Mouse (Mus musculus) ovary, postnatal 14 days (tissue): ENCODE data around the gene Rps6kl1.

Source experiments
- DNase-seq: peaks from one replicate; pipeline ENCODE4 v3.0.0; 2022; ENCODE audit warnings: low spot score

Rps6kl1 gene

GRCm38 (mm10) chr12:85141096-85141495, 10.0 kb downstream of the Rps6kl1 start:
- DNase-seq, result no peak

- DNase-seq, result no peak
Measured at GRCm38 (mm10) chr12:85140036-85140701, 10.9 kb downstream of the Rps6kl1 start.

GRCm38 (mm10) chr12:85136627-85137026, 14.4 kb downstream of the Rps6kl1 start:
- DNase-seq, result no peak

- DNase-seq, result no peak
Measured at GRCm38 (mm10) chr12:85135513-85136470, 15.3 kb downstream of the Rps6kl1 start.

- no peak for DNase-seq
Measured at GRCm38 (mm10) chr12:85134043-85134794, 16.8 kb downstream of the Rps6kl1 start.

- DNase-seq, result no peak
Measured at GRCm38 (mm10) chr12:85131361-85131760, 19.7 kb downstream of the Rps6kl1 start.

- DNase-seq, result no peak
Measured at GRCm38 (mm10) chr12:85129426-85129978, 21.6 kb downstream of the Rps6kl1 start.

GRCm38 (mm10) chr12:85126986-85127603, 24.0 kb downstream of the Rps6kl1 start:
- no peak for DNase-seq

- no peak for DNase-seq
Measured at GRCm38 (mm10) chr12:85124751-85125150, 26.3 kb downstream of the Rps6kl1 start.

GRCm38 (mm10) chr12:85123645-85124044, 27.4 kb downstream of the Rps6kl1 start:
- DNase-seq, result no peak

- no peak for DNase-seq
Measured at GRCm38 (mm10) chr12:85123108-85123530, 27.9 kb downstream of the Rps6kl1 start.

- no peak for DNase-seq
Measured at GRCm38 (mm10) chr12:85121806-85122459, 29.1 kb downstream of the Rps6kl1 start.

- no peak for DNase-seq
Measured at GRCm38 (mm10) chr12:85115678-85116077, 35.4 kb downstream of the Rps6kl1 start.

GRCm38 (mm10) chr12:85113917-85114316, 37.1 kb downstream of the Rps6kl1 start:
- DNase-seq, result no peak

GRCm38 (mm10) chr12:85113337-85113736, 37.7 kb downstream of the Rps6kl1 start:
- DNase-seq, result no peak

- no peak for DNase-seq
Measured at GRCm38 (mm10) chr12:85112550-85113251, 38.4 kb downstream of the Rps6kl1 start.

- peak; percentile 83 for DNase-seq
Measured at GRCm38 (mm10) chr12:85110698-85111592, 40.1 kb downstream of the Rps6kl1 start, which contains the start of the genes Prox2 and Dlst. TSS of gene Prox2 (minus strand) at chr12:85110759. TSS of gene Dlst (plus strand) at chr12:85110833.

GRCm38 (mm10) chr12:85110011-85110697, 40.9 kb downstream of the Rps6kl1 start:
- DNase-seq, result no peak

GRCm38 (mm10) chr12:85109426-85109825, 41.6 kb downstream of the Rps6kl1 start:
- no peak for DNase-seq
